Mouse (Mus musculus) forebrain, embryonic 11.5 days (tissue): ENCODE data around the gene Asna1. TPM values are rescaled to one million over a fixed set of nuclear protein-coding genes. Genes with fewer than 3 reads are reported as not detected.

Experiments used
- ATAC-seq: fragments of 200-750 bp; cut with Nextera tagmentation; replicated peaks from 2 replicates; pipeline ENCODE4 v1.8.0; 2017; ENCODE audit warnings: moderate TSS enrichment; ENCODE audit not compliant: low FRiP score
- DNase-seq: peaks from one replicate; pipeline ENCODE4 v3.0.0-alpha.2; 2017; ENCODE audit warnings: low spot score
- H3K27ac ChIP-seq: fragments of 300-500 bp; sonication (generic); 2 replicates; pipeline ENCODE4 v1.5.1; 2014; ENCODE audit warnings: low read depth, low read length
- H3K27me3 ChIP-seq: fragments of 300-500 bp; sonication (generic); 2 replicates; pipeline ENCODE4 v1.6.1; 2014; ENCODE audit warnings: mild to moderate bottlenecking, low read length, mixed read lengths; ENCODE audit not compliant: control insufficient read depth, insufficient read depth
- H3K36me3 ChIP-seq: fragments of 300-500 bp; sonication (generic); 2 replicates; pipeline ENCODE4 v1.6.1; 2014; ENCODE audit warnings: mild to moderate bottlenecking, low read length, moderate library complexity, mixed read lengths; ENCODE audit not compliant: control insufficient read depth, insufficient read depth
- H3K4me1 ChIP-seq: fragments of 300-500 bp; sonication (generic); replicated peaks from 2 replicates; pipeline ENCODE4 v1.6.1; 2014; ENCODE audit warnings: low read length, mixed read lengths; ENCODE audit not compliant: control insufficient read depth, insufficient read depth
- H3K4me2 ChIP-seq: fragments of 300-500 bp; sonication (generic); 2 replicates; pipeline ENCODE4 v1.6.1; 2014; ENCODE audit warnings: low read depth, mild to moderate bottlenecking, low read length, moderate library complexity, mixed read lengths; ENCODE audit not compliant: severe bottlenecking
- H3K4me3 ChIP-seq: fragments of 300-500 bp; sonication (generic); 2 replicates; pipeline ENCODE4 v1.5.1; 2014; ENCODE audit warnings: low read depth, low read length
- H3K9ac ChIP-seq: fragments of 300-500 bp; sonication (generic); 2 replicates; pipeline ENCODE4 v1.6.1; 2014; ENCODE audit warnings: low read length
- H3K9me3 ChIP-seq: fragments of 300-500 bp; sonication (generic); 2 replicates; pipeline ENCODE4 v1.6.1; 2016; ENCODE audit warnings: low read length, mixed read lengths; ENCODE audit not compliant: control insufficient read depth
- WGBS: fragments of 180-500 bp; shearing (Covaris S2); extraction: QIAGEN DNeasy Blood & Tissue Kit; methylation state at CpG from one replicate; pipeline ENCODE4 v1.1.7; 2014; 5-methylcytosine and 5-hydroxymethylcytosine counted together
- polyA plus RNA-seq: library from polyadenylated mRNA; unstranded; fragments of >200 nt; fragmentation: Nextera tagmentation; extraction: Ambion mirVana; gene quantifications from 2 replicates; pipeline ENCODE4 v1.2.1, GENCODE M21; 2014

Asna1 gene
- polyA plus RNA-seq, 1 experiment from 2014 or later: 118 TPM

DNA sequence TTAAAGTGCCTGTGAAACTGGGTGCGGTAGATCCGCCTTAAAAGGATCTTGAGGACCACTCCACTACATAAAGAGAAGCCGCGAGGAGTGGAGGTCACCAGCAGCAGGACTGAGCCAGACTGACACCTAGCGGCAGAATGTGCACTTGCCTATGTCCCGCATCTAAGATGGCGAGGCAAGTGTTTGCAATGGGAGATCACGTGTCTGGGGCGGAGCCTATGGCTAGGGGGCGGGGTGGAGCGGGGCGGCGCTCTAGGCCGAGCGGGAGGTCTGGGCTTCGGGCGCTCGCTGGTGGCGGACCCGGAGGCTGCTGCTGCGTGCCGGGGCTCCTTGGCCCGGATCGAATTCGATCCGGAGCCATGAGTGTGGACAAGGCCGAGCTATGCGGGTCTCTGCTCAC lies 34.7 kb downstream of the Asna1 start, which contains the start of gene Hook2:
TSS of gene Hook2 (plus strand) at position 255 of the 400 bp plus-strand sequence.
- ATAC-seq (peak; percentile 90), DNase-seq (peak; percentile 98)

DNA sequence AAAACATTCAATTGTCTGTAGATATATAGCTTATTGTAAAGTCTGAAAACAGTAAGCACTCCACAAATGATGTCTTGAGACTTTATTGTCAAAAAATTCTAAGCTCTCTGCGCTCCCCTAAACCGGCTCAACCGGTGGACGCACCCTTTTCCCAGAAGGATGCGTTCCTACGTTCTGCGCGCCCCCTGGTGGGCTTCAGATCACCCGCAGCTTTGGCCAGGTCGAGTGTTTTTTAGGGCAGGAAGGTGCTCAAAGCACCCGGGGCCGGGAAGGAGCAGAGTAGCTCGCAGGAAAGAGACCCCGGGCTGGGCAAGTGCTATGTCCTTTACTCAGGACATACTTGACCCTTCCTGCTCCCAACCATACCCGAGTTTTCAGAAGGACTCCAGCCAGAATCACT lies 35.3 kb downstream of the Asna1 start:
- H3K27me3 ChIP-seq: peaks cover 7% of the 10 kb centered on the region; the same call in 1 of the 2 replicates
- DNase-seq (peak; percentile 94), ATAC-seq (peak; percentile 68)
- no peaks in the 10 kb centered on the region for H3K36me3 ChIP-seq
- H3K4me1 ChIP-seq: peaks cover 18% of the 10 kb centered on the region
- peak overlapping the region; percentile 45 for H3K4me3 ChIP-seq
- under 1% methylated on average over 15 of the region's 15 CpGs for WGBS
- H3K9me3 ChIP-seq: no peaks in the 10 kb centered on the region
- H3K27ac ChIP-seq: peak overlapping the region; percentile 2; the same call in 1 of the 2 replicates
- H3K9ac ChIP-seq: peak overlapping the region; percentile 55
- peak overlapping the region; percentile 91 for H3K4me2 ChIP-seq

More for the DNA sequence above, 34.7 kb downstream of the Asna1 start, which contains the start of gene Hook2:
- Histone ChIP-seq H3K4me1 (peaks cover 13% of the 10 kb centered on the region), H3K27me3 (peaks cover 7% of the 10 kb centered on the region; the same call in 1 of the 2 replicates), H3K36me3 (no peaks in the 10 kb centered on the region), H3K4me3 (peak within 1 kb of the TSS; percentile 45), H3K9me3 (no peaks in the 10 kb centered on the region), H3K9ac (peak within 1 kb of the TSS; percentile 58), H3K4me2 (peak within 1 kb of the TSS; percentile 91), H3K27ac (peak within 1 kb of the TSS; percentile 2; the same call in 1 of the 2 replicates)
- 0% methylated on average over 28 of the region's 28 CpGs for WGBS

- H3K4me3 ChIP-seq: no peak overlapping the region
- H3K36me3 ChIP-seq: no peaks in the 10 kb centered on the region
Observed at GRCm38 (mm10) chr8:84989311-84989731, 35.8 kb downstream of the Asna1 start.

DNA sequence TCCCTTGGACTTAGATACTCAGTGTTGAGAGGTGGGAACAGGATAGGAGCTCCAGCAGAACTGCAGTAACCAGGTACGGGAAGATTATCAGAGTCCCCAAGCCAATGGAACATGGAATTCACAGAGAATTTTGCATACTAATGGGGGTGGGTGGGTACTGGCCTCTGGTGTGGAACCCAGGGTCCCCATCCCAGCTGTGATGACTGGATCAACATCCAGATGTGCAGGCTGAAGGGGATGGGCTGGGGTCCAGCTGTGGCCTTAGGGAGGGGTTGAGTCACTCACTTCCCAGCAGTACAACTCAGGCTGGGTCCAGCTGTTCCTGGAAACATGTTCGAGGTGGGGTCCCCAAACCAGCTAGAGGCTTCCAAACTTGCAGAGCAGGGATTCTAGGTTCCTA lies 37.2 kb downstream of the Asna1 start:
- Histone ChIP-seq H3K9ac (no peak overlapping the region), H3K4me3 (no peak overlapping the region), H3K27ac (no peak overlapping the region), H3K9me3 (no peaks in the 10 kb centered on the region), H3K4me1 (peaks cover 22% of the 10 kb centered on the region), H3K36me3 (no peaks in the 10 kb centered on the region), H3K4me2 (no peak overlapping the region), H3K27me3 (peaks cover 7% of the 10 kb centered on the region; the same call in 1 of the 2 replicates)
- DNase-seq (no peak), ATAC-seq (no peak)
- 66% methylated on average over 2 of the region's 2 CpGs for WGBS

More at GRCm38 (mm10) chr8:84989311-84989731, 35.8 kb downstream of the Asna1 start:
- Histone ChIP-seq H3K27ac (no peak overlapping the region), H3K9me3 (no peaks in the 10 kb centered on the region), H3K4me1 (peaks cover 22% of the 10 kb centered on the region), H3K4me2 (peak overlapping the region; percentile 33; the same call in 1 of the 2 replicates), H3K27me3 (peaks cover 7% of the 10 kb centered on the region; the same call in 1 of the 2 replicates), H3K9ac (no peak overlapping the region; the same call in 1 of the 2 replicates)
- DNase-seq (no peak), ATAC-seq (no peak)
- 17% methylated on average over 15 of the region's 15 CpGs for WGBS

GRCm38 (mm10) chr8:84987388-84987787 lies 37.7 kb downstream of the Asna1 start:
- DNase-seq (no peak), ATAC-seq (no peak)
- H3K27ac ChIP-seq: no peak overlapping the region
- 78% methylated on average over 5 of the region's 5 CpGs for WGBS
- H3K9me3 ChIP-seq: no peaks in the 10 kb centered on the region
- no peak overlapping the region for H3K4me2 ChIP-seq
- no peak overlapping the region for H3K4me3 ChIP-seq
- H3K27me3 ChIP-seq: peaks cover 7% of the 10 kb centered on the region; the same call in 1 of the 2 replicates
- no peaks in the 10 kb centered on the region for H3K36me3 ChIP-seq
- H3K4me1 ChIP-seq: peaks cover 22% of the 10 kb centered on the region
- H3K9ac ChIP-seq: no peak overlapping the region

DNA sequence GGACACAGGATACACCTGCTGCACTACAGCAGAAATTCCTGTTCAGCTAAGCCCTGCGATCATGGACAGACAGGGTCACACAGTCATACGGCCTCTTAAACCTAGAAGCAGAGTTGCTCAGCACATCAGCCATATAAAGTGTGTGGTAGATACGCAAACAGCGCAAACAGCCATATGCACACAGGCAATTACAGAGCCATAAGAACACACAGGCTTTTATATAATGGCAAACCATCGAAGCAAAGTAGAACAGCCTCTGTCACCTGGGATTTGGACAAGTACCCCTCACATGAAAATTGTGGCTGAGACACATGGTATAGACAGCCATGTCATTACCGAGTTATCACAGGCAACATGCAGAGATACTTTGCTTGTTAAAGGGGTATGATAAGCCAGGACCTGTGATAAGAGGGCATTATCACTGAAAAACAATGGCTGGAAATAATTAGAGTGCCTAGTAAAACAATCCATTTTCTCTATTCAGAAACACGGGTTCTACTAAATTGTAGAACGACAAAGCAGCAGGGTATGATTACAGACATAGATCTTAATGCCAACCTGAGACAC lies 38.6 kb downstream of the Asna1 start:
- peak overlapping the region; percentile 99; the same call in 1 of the 2 replicates for H3K4me2 ChIP-seq
- ATAC-seq: no peak
- peaks cover 22% of the 10 kb centered on the region for H3K4me1 ChIP-seq
- 41% methylated on average over 8 of the region's 8 CpGs for WGBS
- no peak overlapping the region for H3K27ac ChIP-seq
- no peaks in the 10 kb centered on the region for H3K9me3 ChIP-seq
- H3K36me3 ChIP-seq: no peaks in the 10 kb centered on the region
- peaks cover 7% of the 10 kb centered on the region; the same call in 1 of the 2 replicates for H3K27me3 ChIP-seq
- DNase-seq: no peak
- peak overlapping the region; percentile 44 for H3K4me3 ChIP-seq
- peak overlapping the region; percentile 57 for H3K9ac ChIP-seq

GRCm38 (mm10) chr8:84985684-84986378 lies 39.2 kb downstream of the Asna1 start:
- Histone ChIP-seq H3K4me2 (peak overlapping the region; percentile 99), H3K4me3 (peak overlapping the region; percentile 44), H3K36me3 (no peaks in the 10 kb centered on the region), H3K9ac (peak overlapping the region; percentile 57), H3K27ac (no peak overlapping the region), H3K9me3 (no peaks in the 10 kb centered on the region), H3K27me3 (peaks cover 12% of the 10 kb centered on the region; the same call in 1 of the 2 replicates), H3K4me1 (peaks cover 22% of the 10 kb centered on the region)
- peak; percentile 89 for DNase-seq
- ATAC-seq: peak; percentile 26
- under 1% methylated on average over 51 of the region's 53 CpGs for WGBS

DNA sequence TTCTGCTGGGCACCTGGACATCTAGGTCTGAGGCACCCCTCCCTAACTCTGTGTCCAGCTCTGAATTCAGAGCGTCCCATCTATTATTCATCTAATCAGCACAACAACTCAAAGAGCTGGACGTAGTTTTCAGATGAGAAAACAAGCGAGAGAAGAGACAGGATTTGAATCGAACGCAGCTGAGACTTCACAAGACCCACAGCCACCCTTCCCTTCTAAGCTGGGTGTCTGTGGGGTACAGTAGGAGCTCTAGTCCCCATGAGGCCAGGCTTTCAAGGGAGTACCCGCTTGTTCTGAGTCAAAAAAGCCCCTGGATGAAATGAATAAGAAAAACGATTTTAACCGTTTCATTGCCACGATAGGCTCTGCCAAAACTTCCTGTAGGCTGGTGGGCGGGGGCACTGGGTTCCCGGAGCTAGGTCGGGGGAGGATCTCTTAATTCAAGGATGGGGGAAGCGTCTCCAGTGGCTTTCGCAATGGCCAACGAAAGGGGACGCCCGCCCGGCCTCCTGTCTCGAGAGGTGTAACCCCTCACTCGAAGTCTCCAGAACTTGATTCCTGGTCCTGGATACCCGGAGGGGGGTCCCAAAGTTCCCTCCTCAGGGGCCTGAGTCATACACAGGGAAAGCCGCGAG lies 39.9 kb downstream of the Asna1 start:
- DNase-seq (no peak), ATAC-seq (no peak)
- Histone ChIP-seq H3K4me1 (peaks cover 26% of the 10 kb centered on the region), H3K4me2 (peak overlapping the region; percentile 99), H3K36me3 (no peaks in the 10 kb centered on the region), H3K9me3 (no peaks in the 10 kb centered on the region), H3K9ac (peak overlapping the region; percentile 57), H3K27ac (peak overlapping the region; percentile 25; the same call in 1 of the 2 replicates), H3K27me3 (peaks cover 18% of the 10 kb centered on the region; the same call in 1 of the 2 replicates), H3K4me3 (peak overlapping the region; percentile 44)
- 1% methylated on average over 23 of the region's 23 CpGs for WGBS
